Mouse (Mus musculus): ENCODE measurements around the gene Fam163a. TPM values are rescaled to one million over a fixed set of nuclear protein-coding genes. Genes with fewer than 3 reads are reported as not detected.
"Not testable (repeated sequence)": the region's sequence is repeated elsewhere in the genome, so short reads cannot be mapped to it uniquely, and the experiment has no call there.

Fam163a gene
- polyA plus RNA-seq, 1 experiment from 2014 or later = 0.31 TPM

DNA sequence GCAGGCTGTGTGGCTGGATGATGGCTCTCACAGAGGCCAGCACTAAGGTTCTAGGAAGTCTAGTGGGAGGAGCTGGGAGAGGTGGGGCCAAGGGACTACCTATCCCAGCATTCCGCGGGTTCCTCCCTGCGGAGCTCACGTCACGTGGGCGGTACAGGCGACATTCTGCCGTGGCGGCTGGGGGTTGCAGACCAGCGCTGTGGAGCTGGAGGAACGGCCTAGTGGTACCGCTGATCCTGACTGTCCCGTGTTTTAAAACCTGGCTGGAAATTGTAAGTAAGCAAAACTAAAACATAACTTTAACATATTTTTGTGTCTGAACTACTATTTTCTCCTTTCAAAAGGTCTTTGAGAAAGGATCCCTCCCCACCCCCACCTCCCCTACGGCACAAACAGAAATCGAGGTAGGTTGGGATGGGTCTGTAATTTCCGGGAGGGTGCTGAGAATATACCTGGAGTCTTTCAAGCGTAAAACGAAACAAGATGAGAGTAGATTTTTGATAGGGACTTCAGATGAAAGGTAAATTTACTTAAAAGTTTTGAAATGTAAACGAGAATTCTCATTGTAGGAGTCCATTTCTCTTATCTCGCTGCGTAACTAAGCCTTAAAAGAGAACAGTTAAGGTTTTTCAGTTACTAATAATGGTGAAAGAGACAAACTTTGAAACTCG, 164.0 kb downstream of the Fam163a start:
- H3K4me3 ChIP-seq = peak overlapping the region; percentile 67
- H3K9ac ChIP-seq = peak overlapping the region; percentile 77
- H3K27ac ChIP-seq = peak overlapping the region; percentile 68; the same call in 1 of the 2 replicates
- H3K4me1 ChIP-seq = peaks cover 27% of the 10 kb centered on the region
- peak overlapping the region; percentile 82 for H3K4me2 ChIP-seq
- ATAC-seq (ENCODE audit: insufficient number of reproducible peaks, insufficient read depth, low FRiP score, low TSS enrichment, low read depth) = peak; percentile 87
- H3K27me3 ChIP-seq = no peaks in the 10 kb centered on the region
- H3K36me3 ChIP-seq = peaks cover 15% of the 10 kb centered on the region
- H3K9me3 ChIP-seq = no peaks in the 10 kb centered on the region
- WGBS = under 1% methylated on average over 22 of the region's 22 CpGs

DNA sequence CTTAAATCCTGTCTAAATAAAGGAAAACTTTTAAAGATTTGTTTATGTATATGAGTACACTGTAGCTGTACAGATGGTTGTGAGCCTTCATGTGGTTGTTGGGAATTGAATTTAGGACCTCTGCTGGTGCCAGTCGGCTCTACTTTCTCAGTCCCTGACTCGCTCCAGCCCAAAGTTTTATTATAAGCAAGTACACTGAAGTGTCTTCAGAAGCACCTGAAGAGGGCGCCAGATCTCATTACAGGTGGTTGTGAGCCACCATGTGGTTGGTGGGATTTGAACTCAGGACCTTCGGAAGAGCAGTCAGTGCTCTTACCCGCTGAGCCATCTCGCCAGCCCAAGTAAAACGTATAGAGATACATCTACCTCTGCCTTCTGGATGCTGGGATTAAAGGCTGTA, 164.8 kb downstream of the Fam163a start:
- WGBS = 67% methylated on average over 7 of the region's 7 CpGs
- H3K4me3 ChIP-seq; ATAC-seq (ENCODE audit: insufficient number of reproducible peaks, insufficient read depth, low FRiP score, low TSS enrichment, low read depth); H3K27ac ChIP-seq; H3K9me3 ChIP-seq; H3K9ac ChIP-seq; H3K27me3 ChIP-seq: not testable (repeated sequence)
- Histone ChIP-seq H3K4me1 (peaks cover 25% of the 10 kb centered on the region), H3K36me3 (peaks cover 12% of the 10 kb centered on the region), H3K4me2 (peak overlapping the region; percentile 82; the same call in 1 of the 2 replicates)

DNA sequence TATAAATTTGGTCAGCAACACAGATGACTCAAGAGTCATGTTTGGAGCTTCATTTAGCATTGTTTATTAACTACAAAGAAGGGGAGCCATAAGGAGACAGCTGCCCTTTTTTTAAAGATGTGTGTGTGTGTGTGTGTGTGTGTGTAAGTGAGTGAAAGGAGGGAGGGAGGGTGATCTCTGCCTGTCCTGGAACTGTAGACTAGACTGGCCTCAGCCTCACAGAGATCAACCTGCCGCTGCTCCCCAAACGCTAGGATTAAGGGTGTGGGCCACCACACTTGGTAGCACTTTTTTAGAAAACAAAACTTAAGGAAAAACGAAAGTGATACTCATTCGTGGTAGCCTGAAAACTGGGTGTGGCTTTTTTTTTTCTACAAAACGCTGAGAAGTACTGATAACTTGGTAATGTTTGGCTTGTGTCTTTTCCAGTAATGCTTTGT, 167.7 kb downstream of the Fam163a start:
- no peak overlapping the region for H3K9ac ChIP-seq
- peak overlapping the region; percentile 71 for H3K4me2 ChIP-seq
- H3K36me3 ChIP-seq = peaks cover 16% of the 10 kb centered on the region
- 56% methylated on average over 5 of the region's 5 CpGs for WGBS
- 0 out of 2 replicates have a peak overlapping the region, but pooled peaks have one; percentile 14 for H3K4me3 ChIP-seq
- ATAC-seq (ENCODE audit: insufficient number of reproducible peaks, insufficient read depth, low FRiP score, low TSS enrichment, low read depth) = no peak
- H3K9me3 ChIP-seq = no peaks in the 10 kb centered on the region
- H3K27me3 ChIP-seq = no peaks in the 10 kb centered on the region
- no peak overlapping the region for H3K27ac ChIP-seq
- H3K4me1 ChIP-seq = peaks cover 21% of the 10 kb centered on the region

DNA sequence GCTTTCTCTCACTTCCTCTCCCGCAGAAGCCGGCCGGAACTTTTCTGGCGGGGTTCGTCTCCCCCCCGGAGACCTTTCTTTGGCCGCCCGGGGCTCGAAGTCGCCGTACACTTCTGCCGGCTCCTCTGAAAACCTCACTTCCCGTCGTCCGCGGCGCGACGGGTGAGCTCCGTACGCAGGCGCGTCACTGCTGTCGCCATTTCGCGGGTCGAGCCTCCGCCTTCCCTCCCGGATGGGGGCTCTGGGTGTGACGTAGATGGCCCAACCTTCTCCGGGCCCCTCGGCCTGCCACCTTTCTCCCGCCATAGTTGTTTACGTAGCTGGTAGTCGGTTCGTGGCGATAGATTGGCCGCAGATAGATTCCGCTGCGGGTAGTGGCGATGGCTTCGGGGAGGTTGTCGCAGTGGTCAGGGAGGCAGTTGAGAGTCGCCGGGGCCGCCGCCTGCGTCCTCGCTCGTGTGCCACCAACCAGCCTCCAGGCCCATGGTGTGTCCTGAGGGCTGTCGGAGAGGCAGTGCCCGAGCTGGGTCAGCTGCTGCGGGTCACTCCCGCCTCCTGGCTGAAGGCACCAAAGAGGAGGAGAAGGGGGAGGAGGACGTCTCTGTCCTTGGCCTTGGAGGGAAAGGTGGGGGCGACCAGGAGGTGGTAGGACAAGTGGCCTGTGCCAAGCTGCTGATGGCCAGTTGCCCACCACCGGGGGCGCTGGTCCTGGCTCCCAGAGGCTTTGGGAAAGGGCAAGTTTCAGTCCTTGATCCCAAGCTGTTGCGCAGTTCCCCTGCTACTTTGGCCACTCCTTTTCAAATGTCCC, 168.7 kb downstream of the Fam163a start, which contains the start of gene Tor1aip1:
Tor1aip1 (minus strand) TSS at position 551 of the 808 bp plus-strand sequence.
- peak; percentile 93 for ATAC-seq (ENCODE audit: insufficient number of reproducible peaks, insufficient read depth, low FRiP score, low TSS enrichment, low read depth)
- H3K4me2 ChIP-seq = peak within 1 kb of the TSS; percentile 71
- H3K27ac ChIP-seq = peak within 1 kb of the TSS; percentile 100
- H3K9me3 ChIP-seq = no peaks in the 10 kb centered on the region
- H3K27me3 ChIP-seq = no peaks in the 10 kb centered on the region
- peak within 1 kb of the TSS; percentile 93 for H3K9ac ChIP-seq
- peaks cover 24% of the 10 kb centered on the region for H3K36me3 ChIP-seq
- peaks cover 14% of the 10 kb centered on the region for H3K4me1 ChIP-seq
- under 1% methylated on average over 59 of the region's 59 CpGs for WGBS
- peak within 1 kb of the TSS; percentile 83 for H3K4me3 ChIP-seq

DNA sequence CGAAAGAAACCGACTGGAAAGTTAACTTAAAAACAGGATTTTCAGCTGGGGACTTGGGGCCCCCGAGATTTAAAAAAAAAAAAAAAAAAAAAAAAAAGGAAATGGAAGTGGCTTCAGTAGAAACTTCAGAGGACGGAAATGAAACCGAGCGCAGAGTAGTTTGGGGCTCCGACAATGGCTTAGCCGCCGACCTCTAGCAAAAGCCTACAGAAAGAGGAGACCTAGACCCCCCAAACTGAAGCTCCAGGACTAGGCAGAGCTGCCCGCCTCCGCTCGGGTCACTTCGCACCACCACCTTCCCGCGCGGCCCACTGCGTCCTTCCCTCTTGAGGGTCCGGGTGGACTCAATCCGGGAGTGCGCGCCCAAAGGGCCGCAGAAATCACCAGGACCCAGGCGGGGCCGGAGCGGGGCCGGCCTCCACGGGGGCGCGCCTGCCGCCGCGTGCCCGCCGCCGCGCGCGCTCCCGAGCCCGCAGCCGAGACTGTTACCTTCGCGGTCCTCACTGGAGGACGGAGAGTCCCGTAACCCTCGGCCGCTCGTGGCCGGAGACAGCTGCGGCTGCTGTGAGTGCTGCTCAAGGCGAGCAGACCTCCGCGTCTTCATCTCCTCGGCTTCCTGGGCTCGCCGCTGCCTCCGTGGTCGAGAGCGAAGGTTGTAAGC, 169.4 kb downstream of the Fam163a start, which contains the start of gene Tor1aip2:
Tor1aip2 (plus strand) TSS at position 135 of the 661 bp plus-strand sequence.
- peak within 1 kb of the TSS; percentile 93 for H3K9ac ChIP-seq
- H3K4me2 ChIP-seq = peak within 1 kb of the TSS; percentile 71
- peak within 1 kb of the TSS; percentile 83 for H3K4me3 ChIP-seq
- no peaks in the 10 kb centered on the region for H3K27me3 ChIP-seq
- H3K27ac ChIP-seq = peak within 1 kb of the TSS; percentile 100
- peaks cover 12% of the 10 kb centered on the region for H3K4me1 ChIP-seq
- no peaks in the 10 kb centered on the region for H3K9me3 ChIP-seq
- WGBS = under 1% methylated on average over 58 of the region's 59 CpGs
- H3K36me3 ChIP-seq = peaks cover 31% of the 10 kb centered on the region
- ATAC-seq (ENCODE audit: insufficient number of reproducible peaks, insufficient read depth, low FRiP score, low TSS enrichment, low read depth) = peak; percentile 76

DNA sequence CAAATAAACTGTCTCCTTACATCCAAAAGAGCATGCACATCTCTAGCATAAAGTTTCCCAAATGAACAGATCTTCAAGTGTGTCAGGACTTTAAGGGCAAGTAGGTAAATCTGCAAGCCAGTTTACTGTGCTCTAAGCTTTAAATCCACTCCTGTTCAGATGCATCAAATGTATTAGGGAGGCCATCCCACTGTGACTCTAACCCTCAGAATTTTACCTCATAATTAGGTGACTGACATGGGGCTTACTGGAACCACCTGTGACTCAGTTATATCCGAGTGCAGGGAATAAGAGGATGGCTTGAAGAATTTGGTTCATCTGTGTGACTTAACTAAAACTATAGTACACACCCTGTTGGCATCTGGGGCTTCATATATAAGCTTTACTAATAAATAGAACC, 170.2 kb downstream of the Fam163a start:
- Histone ChIP-seq H3K27me3 (no peaks in the 10 kb centered on the region), H3K36me3 (peaks cover 37% of the 10 kb centered on the region), H3K4me2 (peak overlapping the region; percentile 71), H3K4me3 (peak overlapping the region; percentile 83), H3K27ac (peak overlapping the region; percentile 100), H3K9me3 (no peaks in the 10 kb centered on the region), H3K4me1 (peaks cover 10% of the 10 kb centered on the region), H3K9ac (peak overlapping the region; percentile 93)
- ATAC-seq (ENCODE audit: insufficient number of reproducible peaks, insufficient read depth, low FRiP score, low TSS enrichment, low read depth) = no peak
- 20% methylated on average over 1 of the region's 1 CpGs for WGBS

DNA sequence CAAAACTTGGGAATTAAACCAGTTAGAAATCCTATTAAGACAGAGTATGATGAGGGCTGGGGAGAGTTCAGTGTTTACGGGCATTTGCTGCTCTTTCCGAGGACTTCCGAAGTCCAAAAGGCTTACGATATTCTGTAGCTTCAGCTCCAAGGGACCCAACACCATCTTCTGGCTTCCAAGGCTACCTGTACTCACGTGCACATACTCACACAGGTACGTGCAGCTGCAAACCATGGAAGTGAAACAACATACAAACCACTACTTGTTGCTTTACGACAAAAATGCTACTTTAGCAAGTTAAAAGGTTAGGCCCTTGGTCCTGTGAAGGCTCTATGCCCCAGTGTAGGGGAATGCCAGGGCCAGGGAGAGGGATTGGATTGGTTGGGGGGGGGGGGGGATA, 170.9 kb downstream of the Fam163a start:
- no peak overlapping the region for H3K4me3 ChIP-seq
- WGBS = 96% methylated on average over 7 of the region's 7 CpGs
- no peak for ATAC-seq (ENCODE audit: insufficient number of reproducible peaks, insufficient read depth, low FRiP score, low TSS enrichment, low read depth)
- peaks cover 44% of the 10 kb centered on the region for H3K36me3 ChIP-seq
- H3K27ac ChIP-seq = no peak overlapping the region
- no peak overlapping the region for H3K9ac ChIP-seq
- no peak overlapping the region; the same call in 1 of the 2 replicates for H3K4me2 ChIP-seq
- H3K9me3 ChIP-seq = no peaks in the 10 kb centered on the region
- H3K4me1 ChIP-seq = peaks cover 10% of the 10 kb centered on the region
- no peaks in the 10 kb centered on the region for H3K27me3 ChIP-seq

DNA sequence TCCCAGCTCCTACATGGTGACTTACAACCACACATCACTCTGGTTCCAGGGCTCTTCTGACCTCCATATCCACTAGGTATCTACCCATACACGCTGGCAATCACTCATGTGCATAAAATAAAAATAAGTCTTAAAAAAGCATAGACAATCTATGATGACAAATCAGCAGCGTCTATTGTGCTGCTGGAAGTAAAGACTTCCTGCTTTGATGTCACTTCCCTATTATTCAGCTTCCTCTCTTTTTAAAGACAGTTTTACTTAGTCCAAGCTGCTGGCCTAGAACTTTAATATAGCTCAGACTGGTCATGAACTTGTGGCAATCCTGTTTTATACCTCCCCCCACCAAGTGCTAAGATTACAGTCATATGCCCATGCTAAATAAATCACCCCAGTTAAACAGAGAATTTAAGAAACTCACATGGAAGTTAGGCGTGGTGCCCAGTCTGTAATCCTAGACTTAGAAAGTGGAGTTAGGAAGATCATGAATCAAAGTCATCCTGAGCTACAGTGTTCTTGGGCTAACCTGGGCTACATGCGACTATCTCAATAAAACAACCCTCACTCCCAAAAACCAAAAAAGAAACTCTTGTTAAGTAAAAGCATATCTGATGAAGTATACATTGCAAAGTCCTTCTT, 176.4 kb downstream of the Fam163a start:
- no peaks in the 10 kb centered on the region for H3K9me3 ChIP-seq
- WGBS = 90% methylated on average over 4 of the region's 4 CpGs
- H3K27ac ChIP-seq = no peak overlapping the region
- no peak overlapping the region for H3K9ac ChIP-seq
- no peak overlapping the region for H3K4me2 ChIP-seq
- no peaks in the 10 kb centered on the region for H3K4me1 ChIP-seq
- no peak overlapping the region for H3K4me3 ChIP-seq
- no peaks in the 10 kb centered on the region for H3K27me3 ChIP-seq
- peaks cover 57% of the 10 kb centered on the region for H3K36me3 ChIP-seq
- no peak for ATAC-seq (ENCODE audit: insufficient number of reproducible peaks, insufficient read depth, low FRiP score, low TSS enrichment, low read depth)

DNA sequence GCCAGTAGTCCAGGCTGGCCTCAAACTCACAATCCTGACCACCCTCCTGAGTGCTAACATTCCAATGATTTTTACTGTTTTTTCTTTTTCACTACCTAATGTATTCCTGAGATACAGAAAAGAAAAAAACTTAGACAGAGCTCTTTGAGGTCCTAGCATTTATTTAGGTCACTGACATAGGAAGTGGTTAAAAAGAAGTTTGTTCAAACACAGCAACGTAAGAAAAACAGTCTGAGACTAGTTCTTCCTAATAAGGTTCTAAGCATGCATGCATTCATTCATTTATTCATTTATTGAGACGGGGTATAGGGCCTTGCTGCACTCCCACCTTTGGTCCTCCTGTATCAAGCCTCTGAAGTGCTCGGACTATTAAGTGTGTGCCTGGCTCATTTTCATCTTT, 177.0 kb downstream of the Fam163a start:
- Histone ChIP-seq H3K4me1 (no peaks in the 10 kb centered on the region), H3K36me3 (peaks cover 53% of the 10 kb centered on the region), H3K4me3 (no peak overlapping the region), H3K27ac (no peak overlapping the region), H3K4me2 (no peak overlapping the region), H3K27me3 (no peaks in the 10 kb centered on the region), H3K9ac (no peak overlapping the region), H3K9me3 (no peaks in the 10 kb centered on the region)
- 92% methylated on average over 3 of the region's 3 CpGs for WGBS
- no peak for ATAC-seq (ENCODE audit: insufficient number of reproducible peaks, insufficient read depth, low FRiP score, low TSS enrichment, low read depth)

Data from embryonic facial prominence, embryonic 13.5 days (tissue).